Mouse (Mus musculus) lung, adult 2 months (tissue): ENCODE measurements at regions not wholly inside any gene's neighbourhood (a gene's known extent, or its start where the extent isn't known, plus 50 kb on each side); places are given as distances from the start of the nearest gene placed in this dataset.

ENCODE experiments used
- CTCF ChIP-seq: fragments of 200-500 bp; IDR thresholded peaks from 2 replicates; pipeline ENCODE4 v1.5.1; 2011; ENCODE audit warnings: mild to moderate bottlenecking, low read length, control low read depth; ENCODE audit not compliant: insufficient read depth
- POLR2A ChIP-seq: fragments of 200-500 bp; IDR thresholded peaks from 2 replicates; pipeline ENCODE4 v1.6.1; 2011; ENCODE audit warnings: low read depth, mild to moderate bottlenecking, control low read depth, low read length, borderline replicate concordance; ENCODE audit errors: extremely low read depth

DNA sequence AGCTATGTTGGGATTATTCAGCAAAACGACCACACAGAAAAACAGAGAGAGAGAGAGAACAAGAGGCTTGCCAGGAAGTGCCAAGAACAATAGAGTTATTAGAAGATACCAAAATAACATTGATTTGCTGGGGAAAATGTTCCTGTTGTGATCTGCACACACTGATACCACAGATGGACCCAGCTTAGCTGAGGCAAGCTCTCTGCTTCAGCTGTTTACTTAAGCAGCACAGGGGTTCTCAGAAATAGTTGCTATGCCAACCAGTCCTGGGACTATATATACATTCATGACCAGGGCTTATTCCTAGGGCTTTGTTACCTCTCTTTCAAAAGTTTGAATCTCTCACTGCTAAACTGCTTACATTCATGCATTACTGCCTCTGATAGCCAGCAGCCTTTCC, 790.5 kb downstream of the Diaph3 start:
- TF ChIP-seq POLR2A: no peak
- TF ChIP-seq CTCF: no peak
